Mouse (Mus musculus) midbrain, postnatal 0 days (tissue): Measurements from ENCODE around the gene Hist2h3c2. TPM values are rescaled to one million over a fixed set of nuclear protein-coding genes. Genes with fewer than 3 reads are reported as not detected.
"Not testable (repeated sequence)": the region's sequence is repeated elsewhere in the genome, so short reads cannot be mapped to it uniquely, and the experiment has no call there.

ENCODE experiments used
- ATAC-seq: fragments of 200-750 bp; cut with Nextera tagmentation; 2 replicates; pipeline ENCODE4 v1.8.0; 2017; ENCODE audit warnings: moderate number of reproducible peaks, mild to moderate bottlenecking, moderate TSS enrichment, moderate library complexity; ENCODE audit not compliant: low FRiP score
- DNase-seq: peaks from one replicate; pipeline ENCODE4 v3.0.0-alpha.2; 2015; ENCODE audit warnings: low spot score
- H3K27ac ChIP-seq: fragments of 300-500 bp; sonication (generic); 2 replicates; pipeline ENCODE4 v1.5.1; 2014; ENCODE audit warnings: low read depth, mild to moderate bottlenecking, low read length, mixed read lengths
- H3K27me3 ChIP-seq: fragments of 300-500 bp; sonication (generic); 2 replicates; pipeline ENCODE4 v1.6.1; 2014; ENCODE audit warnings: low read length, control low read depth, mixed read lengths; ENCODE audit not compliant: insufficient read depth
- H3K36me3 ChIP-seq: fragments of 300-500 bp; sonication (generic); 2 replicates; pipeline ENCODE4 v1.6.1; 2014; ENCODE audit warnings: low read length, control low read depth, mixed read lengths; ENCODE audit not compliant: insufficient read depth
- H3K4me1 ChIP-seq: fragments of 300-500 bp; sonication (generic); 2 replicates; pipeline ENCODE4 v1.6.1; 2014; ENCODE audit warnings: mild to moderate bottlenecking, control low read depth, antibody characterized with exemption, low read length, mixed read lengths; ENCODE audit not compliant: insufficient read depth
- H3K4me2 ChIP-seq: fragments of 300-500 bp; sonication (generic); 2 replicates; pipeline ENCODE4 v1.6.1; 2014; ENCODE audit warnings: low read depth, mild to moderate bottlenecking, low read length, mixed read lengths; ENCODE audit not compliant: poor library complexity, severe bottlenecking
- H3K4me3 ChIP-seq: fragments of 300-500 bp; sonication (generic); 2 replicates; pipeline ENCODE4 v1.5.1; 2014; ENCODE audit warnings: low read depth, mild to moderate bottlenecking, low read length, moderate library complexity
- H3K9ac ChIP-seq: fragments of 300-500 bp; sonication (generic); replicated peaks from 2 replicates; pipeline ENCODE4 v1.6.1; 2014; ENCODE audit warnings: mild to moderate bottlenecking, low read length, moderate library complexity, mixed read lengths; ENCODE audit not compliant: poor library complexity, severe bottlenecking
- H3K9me3 ChIP-seq: fragments of 300-500 bp; sonication (generic); 2 replicates; pipeline ENCODE4 v1.6.1; 2016; ENCODE audit warnings: low read length, control low read depth
- CTCF ChIP-seq: IDR thresholded peaks from 2 replicates; pipeline ENCODE4 v1.5.1; 2016; ENCODE audit warnings: antibody characterized with exemption, mild to moderate bottlenecking
- WGBS: fragments of 180-500 bp; shearing (Covaris S2); extraction: QIAGEN DNeasy Blood & Tissue Kit; methylation state at CpG from one replicate; pipeline ENCODE4 v1.1.7; 2014; 5-methylcytosine and 5-hydroxymethylcytosine counted together
- polyA plus RNA-seq: library from polyadenylated mRNA; unstranded; fragments of >200 nt; fragmentation: Nextera tagmentation; extraction: Ambion mirVana; gene quantifications from 2 replicates; pipeline ENCODE4 v1.2.1, GENCODE M21; 2015
- total RNA-seq: library from RNA; depleted of rRNA; stranded (reverse); fragments of >200 nt; gene quantifications from 2 replicates; pipeline ENCODE4 v1.2.3, GENCODE M21; 2014

Hist2h3c2 gene
- total and polyA plus RNA-seq, 2 experiments from 2014 or later, result 0.68 to 182 TPM

DNA sequence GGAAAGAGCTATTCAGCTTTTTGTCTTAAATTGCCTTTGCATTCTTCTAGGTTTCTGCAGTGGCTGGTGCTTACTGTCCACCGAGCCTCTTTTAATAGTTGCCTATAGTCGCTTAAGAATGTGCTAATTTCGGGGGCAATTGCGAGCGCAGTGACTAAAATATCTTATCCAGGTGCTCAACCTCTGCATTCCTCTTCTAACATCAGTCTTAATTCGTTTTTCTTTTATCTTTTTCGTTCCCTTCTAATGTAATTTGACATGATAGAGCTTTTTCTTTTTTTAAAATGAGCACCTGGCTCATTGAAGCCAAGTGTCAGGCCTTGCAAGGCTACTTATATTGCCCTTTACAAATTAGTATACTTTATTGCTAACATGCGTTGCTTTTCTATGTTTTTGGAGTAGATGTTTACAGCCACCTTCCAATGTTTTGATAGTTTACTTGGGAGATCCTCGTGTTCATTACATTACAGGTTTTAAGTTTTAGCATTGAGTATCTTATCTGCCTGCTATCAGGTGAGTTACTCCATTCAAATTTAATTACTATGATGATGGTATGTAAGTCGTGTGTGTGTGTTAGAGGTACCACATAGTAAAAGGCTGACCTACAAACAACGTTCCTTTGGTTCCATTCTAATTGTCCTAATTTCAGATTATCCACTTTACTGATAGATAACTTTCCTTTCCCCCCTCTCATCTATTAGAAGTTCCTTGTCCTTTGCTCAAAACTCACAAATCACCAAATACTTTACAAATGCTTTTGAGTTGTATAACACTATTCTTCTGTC, 8.6 kb upstream of the Hist2h3c2 start:
- no peaks in the 10 kb centered on the region for H3K36me3 ChIP-seq
- H3K4me1 ChIP-seq, result 0 out of 2 replicates have a peak, but pooled peaks cover 7% of the 10 kb centered on the region
- peak overlapping the region; percentile 38 for H3K4me2 ChIP-seq
- ATAC-seq (no peak), DNase-seq (no peak)
- no peaks in the 10 kb centered on the region for H3K27me3 ChIP-seq
- no peak for TF ChIP-seq CTCF
- H3K4me3 ChIP-seq, result peak overlapping the region; percentile 25; the same call in 1 of the 2 replicates
- H3K9ac ChIP-seq, result no peak overlapping the region
- WGBS, result 7% methylated on average over 11 of the region's 11 CpGs
- H3K27ac ChIP-seq, result no peak overlapping the region
- H3K9me3 ChIP-seq, result no peaks in the 10 kb centered on the region

DNA sequence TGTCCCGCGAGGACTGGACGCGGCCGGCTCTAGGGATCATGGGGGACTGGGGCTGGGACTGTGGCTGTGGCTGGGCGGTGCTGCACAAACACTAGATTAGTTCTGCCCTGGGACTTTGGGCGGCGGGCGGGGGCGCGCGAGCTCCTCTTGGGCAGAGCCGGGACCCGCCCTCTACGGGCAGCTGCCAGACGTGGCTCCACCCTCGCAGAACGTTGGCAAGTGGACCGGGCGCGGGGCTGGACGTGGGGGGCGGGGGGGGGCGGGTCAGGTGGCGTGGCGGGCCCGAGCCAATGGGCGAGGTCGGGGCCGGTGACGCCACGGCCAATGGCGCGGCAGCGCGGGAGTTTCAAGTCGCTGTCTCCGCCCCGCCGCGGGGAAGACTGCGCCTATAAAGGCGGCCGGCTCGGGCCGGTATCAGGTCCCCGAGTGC, 7.5 kb upstream of the Hist2h3c2 start, which contains the start of gene Hist2h3c1:
TSS of gene Hist2h3c1 (plus strand) at position 259 of the 430 bp plus-strand sequence.
- peak; percentile 90 for ATAC-seq
- not testable (repeated sequence) for DNase-seq, H3K27ac ChIP-seq

DNA sequence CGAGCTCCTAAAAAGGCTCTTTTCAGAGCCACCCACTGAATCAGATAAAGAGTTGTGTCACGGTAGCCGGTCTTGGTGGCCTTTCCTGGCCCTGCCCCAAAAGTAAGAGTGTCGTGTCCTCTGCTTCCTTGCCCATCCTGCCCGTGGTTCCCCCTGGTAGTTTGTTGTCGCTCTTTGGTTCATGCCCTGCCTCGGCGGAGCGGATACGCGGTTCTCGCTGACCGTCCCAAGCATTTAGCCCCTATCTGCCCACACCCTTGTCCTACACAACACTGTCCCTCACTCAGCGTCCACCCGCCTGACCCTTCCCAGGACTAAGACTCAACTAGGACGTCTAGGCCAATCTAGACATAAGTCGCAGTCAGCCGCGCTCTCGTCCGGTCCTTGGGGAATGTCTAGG, 7.1 kb upstream of the Hist2h3c2 start:
- H3K27me3 ChIP-seq, H3K27ac ChIP-seq, DNase-seq, H3K4me2 ChIP-seq, H3K4me1 ChIP-seq, H3K9me3 ChIP-seq, H3K36me3 ChIP-seq, H3K9ac ChIP-seq: not testable (repeated sequence)
- ATAC-seq, result peak; percentile 6; the same call in 1 of the 2 replicates
- WGBS, result 0% methylated on average over 9 of the region's 21 CpGs
- peak overlapping the region; percentile 23; the same call in 1 of the 2 replicates for H3K4me3 ChIP-seq

More for the DNA sequence above, 7.5 kb upstream of the Hist2h3c2 start, which contains the start of gene Hist2h3c1:
- not testable (repeated sequence) for H3K9me3 ChIP-seq, H3K4me1 ChIP-seq, H3K9ac ChIP-seq, H3K36me3 ChIP-seq, H3K27me3 ChIP-seq
- peak within 1 kb of the TSS; percentile 25; the same call in 1 of the 2 replicates for H3K4me3 ChIP-seq
- H3K4me2 ChIP-seq, result peak within 1 kb of the TSS; percentile 38
- no CpG with 5 or more reads among the region's 47 CpGs for WGBS

DNA sequence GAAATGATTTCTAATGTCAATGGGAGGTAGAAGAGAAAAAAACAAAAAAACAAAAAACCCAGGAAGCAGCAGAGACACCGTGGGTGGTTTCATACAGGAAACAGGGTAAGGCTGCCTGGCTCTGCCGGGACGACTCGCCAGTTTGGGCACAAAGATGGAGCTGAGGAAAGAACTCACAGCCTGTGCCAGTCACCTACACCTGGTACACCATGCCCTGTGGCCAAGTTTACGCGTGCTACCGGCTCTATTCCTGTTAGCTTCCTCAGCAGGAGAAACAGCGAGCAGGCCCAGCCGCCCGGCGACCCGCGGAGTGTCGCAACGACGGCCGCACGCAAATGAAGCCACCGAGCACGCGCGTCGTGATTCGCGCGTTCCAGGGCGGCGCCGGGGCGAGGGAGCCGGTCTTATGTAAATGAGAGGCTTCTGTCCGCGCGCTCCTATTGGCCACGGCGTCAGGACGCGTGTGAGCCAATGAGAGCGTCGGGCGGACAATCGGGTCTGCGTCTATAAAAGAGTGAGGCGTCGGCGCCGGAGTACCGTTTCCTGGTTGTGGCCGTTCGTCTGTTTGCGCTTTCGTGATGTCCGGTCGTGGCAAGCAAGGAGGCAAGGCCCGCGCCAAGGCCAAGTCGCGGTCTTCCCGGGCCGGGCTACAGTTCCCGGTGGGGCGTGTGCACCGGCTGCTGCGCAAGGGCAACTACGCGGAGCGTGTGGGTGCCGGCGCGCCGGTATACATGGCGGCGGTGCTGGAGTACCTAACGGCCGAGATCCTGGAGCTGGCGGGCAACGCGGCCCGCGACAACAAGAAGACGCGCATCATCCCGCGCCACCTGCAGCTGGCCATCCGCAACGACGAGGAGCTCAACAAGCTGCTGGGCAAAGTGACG, 6.3 kb upstream of the Hist2h3c2 start, which contains the start of gene Hist2h2aa1:
TSS of gene Hist2h2aa1 (plus strand) at position 495 of the 884 bp plus-strand sequence.
- H3K9me3 ChIP-seq, H3K36me3 ChIP-seq, H3K4me1 ChIP-seq, H3K27me3 ChIP-seq: not testable (repeated sequence)
- peak within 1 kb of the TSS; percentile 77 for H3K9ac ChIP-seq
- peak within 1 kb of the TSS; percentile 52 for H3K4me2 ChIP-seq
- peak within 1 kb of the TSS; percentile 95 for H3K27ac ChIP-seq
- H3K4me3 ChIP-seq, result peak within 1 kb of the TSS; percentile 42
- WGBS, result under 1% methylated on average over 25 of the region's 88 CpGs
- ATAC-seq (peak; percentile 92), DNase-seq (peak; percentile 62)

DNA sequence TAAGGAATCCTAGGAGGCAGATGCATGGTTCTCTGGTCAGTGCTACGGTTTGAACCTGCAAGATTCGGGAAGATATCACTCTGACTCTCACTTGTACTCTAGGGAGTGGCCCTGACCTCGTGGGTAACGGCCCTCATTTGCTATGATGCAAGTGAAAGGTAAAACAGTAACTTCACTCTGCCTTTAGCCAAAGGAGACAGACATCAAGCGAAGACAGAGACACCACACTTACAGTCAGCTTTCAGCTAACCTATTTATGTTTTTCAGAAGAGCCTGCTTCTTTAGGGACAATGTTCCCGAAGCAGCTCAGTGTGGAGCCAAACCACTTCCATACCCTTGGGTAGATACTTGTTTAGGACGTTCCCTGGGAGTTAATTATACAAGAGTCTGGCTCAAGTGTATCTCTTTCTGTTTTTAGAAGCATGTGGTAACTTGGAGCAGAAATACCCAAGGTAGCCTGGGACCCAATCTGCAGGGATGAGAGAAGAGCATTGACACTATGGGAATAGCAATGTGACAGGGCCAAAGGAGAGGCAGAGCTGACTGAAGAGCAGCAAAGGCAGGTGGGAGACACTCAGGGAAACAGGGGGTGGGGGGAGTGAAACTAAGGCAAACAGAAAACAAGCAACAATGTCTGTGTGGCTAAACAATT, 5.1 kb upstream of the Hist2h3c2 start:
- peak overlapping the region; percentile 77; the same call in 1 of the 2 replicates for H3K9ac ChIP-seq

More for the DNA sequence above, 5.1 kb upstream of the Hist2h3c2 start:
- ATAC-seq, result no peak
- Histone ChIP-seq H3K4me1 (0 out of 2 replicates have a peak, but pooled peaks cover 7% of the 10 kb centered on the region), H3K4me2 (peak overlapping the region; percentile 52), H3K9me3 (no peaks in the 10 kb centered on the region), H3K4me3 (no peak overlapping the region), H3K36me3 (no peaks in the 10 kb centered on the region), H3K27ac (peak overlapping the region; percentile 95; the same call in 1 of the 2 replicates), H3K27me3 (no peaks in the 10 kb centered on the region)
- TF ChIP-seq CTCF, result no peak
- 86% methylated on average over 7 of the region's 7 CpGs for WGBS
- DNase-seq, result no peak
